Mouse (Mus musculus): ENCODE results near the gene Cnnm1. TPM values are rescaled to one million over a fixed set of nuclear protein-coding genes. Genes with fewer than 3 reads are reported as not detected.

The Cnnm1 gene
- polyA plus RNA-seq (2016; fragmentation: Nextera tagmentation; extraction: Ambion mirVana): 0.13 and 0.20 TPM in 2 replicates

DNA sequence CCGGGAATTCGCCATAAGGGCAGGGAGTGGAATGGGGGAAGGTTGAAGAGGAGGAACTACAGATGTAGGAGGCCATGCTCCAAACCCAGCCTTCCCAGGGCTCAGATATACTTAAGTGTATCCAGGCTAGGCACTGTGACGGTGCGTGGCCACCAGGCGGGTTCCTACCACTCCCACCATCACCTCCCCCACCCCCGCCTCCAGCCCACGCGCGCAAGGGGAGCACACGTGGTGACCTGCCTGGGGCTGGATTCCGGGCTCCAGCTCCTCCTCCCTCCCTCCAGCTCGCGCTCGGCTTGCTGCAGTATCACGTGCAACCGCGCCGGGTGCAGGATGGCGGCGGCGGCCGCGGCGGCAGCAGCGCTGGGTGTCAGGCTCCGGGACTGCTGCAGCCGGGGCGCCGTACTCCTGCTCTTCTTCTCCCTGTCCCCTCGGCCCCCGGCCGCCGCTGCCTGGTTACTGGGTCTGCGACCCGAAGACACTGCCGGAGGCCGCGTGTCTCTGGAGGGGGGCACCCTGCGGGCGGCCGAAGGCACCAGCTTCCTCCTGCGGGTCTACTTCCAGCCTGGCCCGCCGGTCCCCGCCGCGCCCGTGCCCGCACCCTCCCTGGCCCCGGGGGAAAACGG lies at the start of gene Cnnm1:
Cnnm1 (plus strand) TSS at position 325 of the 626 bp plus-strand sequence.
- H3K36me3 ChIP-seq: 0 out of 2 replicates have a peak, but pooled peaks cover 2% of the 10 kb centered on the region
- peak within 1 kb of the TSS; percentile 75 for H3K27ac ChIP-seq
- H3K27me3 ChIP-seq (ENCODE audit: low read depth, poor library complexity, severe bottlenecking): peaks cover 53% of the 10 kb centered on the region
- H3K9me3 ChIP-seq (replicated peaks): no peaks in the 10 kb centered on the region
- 0% methylated on average over 51 of the region's 51 CpGs for WGBS
- H3K4me1 ChIP-seq: peaks cover 22% of the 10 kb centered on the region
- peak within 1 kb of the TSS; percentile 70 for H3K4me3 ChIP-seq
- peak; percentile 84 for DNase-seq (ENCODE audit: low spot score)

DNA sequence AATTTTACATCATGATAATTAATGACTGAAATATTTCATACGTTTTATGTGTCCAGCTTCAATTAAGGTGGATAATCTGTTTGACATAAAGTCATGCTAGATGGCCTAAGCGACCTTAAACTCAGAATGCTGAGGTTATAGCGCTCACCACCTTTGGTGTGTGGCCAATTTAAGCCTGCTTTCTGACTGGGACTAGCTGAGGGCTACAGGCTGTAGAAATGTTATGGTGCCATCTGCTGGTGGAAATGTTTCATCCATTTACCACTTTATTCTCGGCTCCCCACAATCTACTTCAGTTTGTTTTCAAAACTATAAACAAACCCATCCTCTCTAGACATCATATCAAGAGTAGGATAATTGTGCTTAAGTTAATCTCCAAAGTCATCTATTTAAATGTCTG lies 43.9 kb upstream of the Cnnm1 start:
- Histone ChIP-seq H3K4me1 (no peaks in the 10 kb centered on the region), H3K9me3 (replicated peaks) (no peaks in the 10 kb centered on the region), H3K4me3 (no peak overlapping the region), H3K27me3 (ENCODE audit: low read depth, poor library complexity, severe bottlenecking) (no peaks in the 10 kb centered on the region), H3K36me3 (no peaks in the 10 kb centered on the region), H3K27ac (no peak overlapping the region)
- 5% methylated on average over 4 of the region's 4 CpGs for WGBS
- DNase-seq (ENCODE audit: low spot score): peak; percentile 39

DNA sequence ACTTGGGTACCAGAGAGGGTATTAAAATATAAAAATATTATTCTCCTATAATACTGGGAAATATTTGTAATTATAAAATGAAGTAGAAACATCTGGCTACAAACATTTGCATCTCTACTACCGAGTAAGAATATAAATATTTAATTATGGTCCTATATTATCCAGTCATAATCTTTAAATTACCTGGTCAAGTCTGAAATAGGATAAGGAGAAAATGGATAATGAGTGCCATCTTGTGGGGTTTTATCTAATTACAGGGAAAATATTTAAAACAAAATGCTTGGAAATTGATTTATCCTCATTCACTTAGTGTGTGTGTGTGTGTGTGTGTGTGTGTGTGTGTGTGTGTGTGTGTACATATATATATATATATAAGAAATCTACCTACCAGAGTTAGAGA lies 33.1 kb upstream of the Cnnm1 start:
- Histone ChIP-seq H3K36me3 (no peaks in the 10 kb centered on the region), H3K27me3 (ENCODE audit: low read depth, poor library complexity, severe bottlenecking) (no peaks in the 10 kb centered on the region), H3K27ac (no peak overlapping the region), H3K4me1 (no peaks in the 10 kb centered on the region), H3K4me3 (no peak overlapping the region), H3K9me3 (replicated peaks) (no peaks in the 10 kb centered on the region)
- no peak for DNase-seq (ENCODE audit: low spot score)
- WGBS: 37% methylated on average over 1 of the region's 1 CpGs

DNA sequence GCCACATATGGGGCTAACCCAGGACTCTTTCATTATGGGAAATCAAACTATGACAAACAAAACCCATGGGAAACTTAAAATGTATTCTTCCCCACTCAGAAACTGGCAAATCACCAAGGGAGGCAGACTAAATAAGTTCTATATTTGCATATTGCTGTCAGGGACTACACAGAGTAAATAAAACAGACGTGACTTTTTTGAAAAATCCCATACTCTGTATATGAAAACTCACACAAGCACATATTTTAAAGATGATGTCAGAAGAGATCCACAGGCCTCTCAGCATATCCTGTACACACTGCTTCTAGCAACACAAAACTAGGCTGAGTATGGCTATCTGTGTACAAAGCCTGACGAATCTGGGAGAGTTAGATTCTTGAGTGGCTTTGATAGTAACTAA lies 24.7 kb upstream of the Cnnm1 start:
- no peaks in the 10 kb centered on the region for H3K36me3 ChIP-seq
- no peaks in the 10 kb centered on the region for H3K4me1 ChIP-seq
- H3K27ac ChIP-seq: no peak overlapping the region
- H3K9me3 ChIP-seq (replicated peaks): no peaks in the 10 kb centered on the region
- H3K4me3 ChIP-seq: no peak overlapping the region
- 81% methylated on average over 2 of the region's 2 CpGs for WGBS
- H3K27me3 ChIP-seq (ENCODE audit: low read depth, poor library complexity, severe bottlenecking): no peaks in the 10 kb centered on the region
- DNase-seq (ENCODE audit: low spot score): no peak

DNA sequence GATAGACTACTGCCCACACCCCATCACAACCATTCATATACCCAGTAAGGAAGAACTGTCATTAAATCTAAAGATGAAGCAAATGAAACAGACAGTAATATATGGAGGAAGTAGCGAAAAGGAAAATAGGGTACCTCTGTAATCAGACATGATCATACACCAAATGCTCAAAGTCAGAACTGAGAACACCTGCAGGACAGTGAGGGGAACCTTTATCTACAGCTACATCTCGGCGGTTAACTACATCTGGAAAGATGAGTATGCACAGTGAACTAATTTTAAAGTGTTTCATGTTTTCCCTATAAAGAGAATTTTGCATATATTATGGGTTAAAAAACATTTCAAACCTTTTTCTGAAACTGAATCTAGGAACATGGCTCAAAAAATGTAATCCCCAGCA lies 19.7 kb upstream of the Cnnm1 start:
- Histone ChIP-seq H3K4me1 (no peaks in the 10 kb centered on the region), H3K27ac (no peak overlapping the region)

DNA sequence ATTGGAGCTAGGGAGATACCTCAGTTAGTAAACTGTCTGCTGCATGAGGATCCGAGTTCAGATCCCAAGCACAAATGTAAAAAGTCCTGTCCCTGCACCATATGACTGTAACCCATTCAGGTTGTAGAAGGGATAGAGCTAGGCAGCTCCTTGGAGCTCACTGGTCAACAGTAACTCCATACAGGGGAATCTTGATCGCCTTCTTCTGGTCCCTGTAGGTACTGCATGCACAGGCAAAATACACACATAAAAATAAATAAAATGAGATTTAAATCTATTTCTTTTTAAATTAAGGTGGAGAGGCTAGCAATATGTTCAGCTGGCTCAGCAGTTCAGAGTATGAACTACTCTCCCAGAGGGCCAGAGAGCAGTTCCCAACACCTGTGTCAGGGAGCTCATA lies 16.2 kb upstream of the Cnnm1 start:
- Histone ChIP-seq H3K4me3 (no peak overlapping the region), H3K27ac (no peak overlapping the region), H3K9me3 (replicated peaks) (no peaks in the 10 kb centered on the region), H3K36me3 (no peaks in the 10 kb centered on the region), H3K27me3 (ENCODE audit: low read depth, poor library complexity, severe bottlenecking) (0 out of 2 replicates have a peak, but pooled peaks cover 4% of the 10 kb centered on the region), H3K4me1 (no peaks in the 10 kb centered on the region)
- DNase-seq (ENCODE audit: low spot score): no peak
- 74% methylated on average over 2 of the region's 2 CpGs for WGBS

More for the DNA sequence above, 19.7 kb upstream of the Cnnm1 start:
- WGBS: 88% methylated on average over 3 of the region's 3 CpGs
- DNase-seq (ENCODE audit: low spot score): no peak
- H3K27me3 ChIP-seq (ENCODE audit: low read depth, poor library complexity, severe bottlenecking): no peaks in the 10 kb centered on the region
- H3K9me3 ChIP-seq (replicated peaks): no peaks in the 10 kb centered on the region
- no peak overlapping the region for H3K4me3 ChIP-seq
- H3K36me3 ChIP-seq: no peaks in the 10 kb centered on the region

DNA sequence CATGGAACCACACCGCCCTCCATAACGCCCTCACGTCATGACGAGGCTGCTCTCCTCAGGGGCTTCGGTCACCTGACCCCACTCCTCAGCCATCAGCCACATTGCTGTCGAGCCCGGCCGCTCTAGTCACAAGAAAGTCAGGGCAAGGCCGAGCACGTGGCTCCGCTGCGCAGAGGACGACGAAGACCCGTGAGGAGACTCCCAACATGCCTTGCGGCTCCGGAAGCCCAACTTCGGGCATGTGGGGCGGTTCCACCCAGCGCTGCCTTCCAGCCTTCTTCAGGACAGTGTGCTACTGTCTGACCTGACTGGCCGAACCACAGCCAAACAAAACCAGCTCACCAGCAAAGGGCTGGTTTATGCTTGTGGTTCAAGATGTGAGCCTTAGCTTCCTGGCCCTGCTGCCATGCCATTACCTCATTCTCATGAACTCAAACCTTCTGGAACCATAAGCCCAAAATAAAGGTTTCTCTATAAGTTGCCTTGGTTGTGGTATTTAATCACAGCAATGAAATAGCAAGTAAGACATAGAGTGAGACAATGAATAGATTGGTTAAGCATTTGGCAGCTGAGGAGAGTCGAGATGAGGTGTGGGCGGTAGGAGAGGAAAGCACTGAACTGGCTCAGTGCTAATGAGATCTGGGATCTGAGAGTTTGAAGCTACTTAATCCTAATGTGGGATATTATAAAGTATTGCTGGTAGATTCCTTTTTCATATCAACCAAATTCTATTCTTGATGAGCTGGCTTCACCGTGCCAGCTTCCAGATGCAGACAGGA lies 12.6 kb upstream of the Cnnm1 start:
- H3K4me1 ChIP-seq: no peaks in the 10 kb centered on the region
- no peaks in the 10 kb centered on the region for H3K9me3 ChIP-seq (replicated peaks)
- no peak overlapping the region for H3K4me3 ChIP-seq
- H3K36me3 ChIP-seq: no peaks in the 10 kb centered on the region
- 0 out of 2 replicates have a peak, but pooled peaks cover 4% of the 10 kb centered on the region for H3K27me3 ChIP-seq (ENCODE audit: low read depth, poor library complexity, severe bottlenecking)
- H3K27ac ChIP-seq: no peak overlapping the region
- WGBS: 90% methylated on average over 24 of the region's 24 CpGs
- DNase-seq (ENCODE audit: low spot score): no peak

DNA sequence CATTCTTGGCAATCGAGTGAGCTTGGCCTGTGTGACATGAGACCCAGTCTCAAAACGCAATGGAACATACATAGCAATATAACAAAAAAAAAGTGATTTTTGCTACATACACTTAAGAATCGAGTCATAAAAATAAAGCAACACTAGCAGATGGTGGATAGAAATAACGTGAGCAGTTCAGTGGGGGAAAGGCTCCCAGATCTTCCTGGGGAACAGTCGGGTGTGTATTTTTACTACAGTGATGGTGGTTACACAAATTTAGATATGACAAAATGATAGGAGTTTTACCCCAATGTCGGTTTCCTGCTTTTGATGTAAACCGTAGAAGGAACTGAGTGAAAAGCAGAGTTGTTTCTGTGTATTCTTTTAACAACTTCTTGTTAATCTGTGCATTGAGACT lies 990 bp upstream of the Cnnm1 start:
- DNase-seq (ENCODE audit: low spot score): no peak
- no peaks in the 10 kb centered on the region for H3K9me3 ChIP-seq (replicated peaks)
- no peak overlapping the region for H3K27ac ChIP-seq
- WGBS: 90% methylated on average over 7 of the region's 7 CpGs
- peaks cover 53% of the 10 kb centered on the region for H3K27me3 ChIP-seq (ENCODE audit: low read depth, poor library complexity, severe bottlenecking)
- H3K36me3 ChIP-seq: 0 out of 2 replicates have a peak, but pooled peaks cover 2% of the 10 kb centered on the region
- no peak overlapping the region for H3K4me3 ChIP-seq
- peaks cover 22% of the 10 kb centered on the region for H3K4me1 ChIP-seq

DNA sequence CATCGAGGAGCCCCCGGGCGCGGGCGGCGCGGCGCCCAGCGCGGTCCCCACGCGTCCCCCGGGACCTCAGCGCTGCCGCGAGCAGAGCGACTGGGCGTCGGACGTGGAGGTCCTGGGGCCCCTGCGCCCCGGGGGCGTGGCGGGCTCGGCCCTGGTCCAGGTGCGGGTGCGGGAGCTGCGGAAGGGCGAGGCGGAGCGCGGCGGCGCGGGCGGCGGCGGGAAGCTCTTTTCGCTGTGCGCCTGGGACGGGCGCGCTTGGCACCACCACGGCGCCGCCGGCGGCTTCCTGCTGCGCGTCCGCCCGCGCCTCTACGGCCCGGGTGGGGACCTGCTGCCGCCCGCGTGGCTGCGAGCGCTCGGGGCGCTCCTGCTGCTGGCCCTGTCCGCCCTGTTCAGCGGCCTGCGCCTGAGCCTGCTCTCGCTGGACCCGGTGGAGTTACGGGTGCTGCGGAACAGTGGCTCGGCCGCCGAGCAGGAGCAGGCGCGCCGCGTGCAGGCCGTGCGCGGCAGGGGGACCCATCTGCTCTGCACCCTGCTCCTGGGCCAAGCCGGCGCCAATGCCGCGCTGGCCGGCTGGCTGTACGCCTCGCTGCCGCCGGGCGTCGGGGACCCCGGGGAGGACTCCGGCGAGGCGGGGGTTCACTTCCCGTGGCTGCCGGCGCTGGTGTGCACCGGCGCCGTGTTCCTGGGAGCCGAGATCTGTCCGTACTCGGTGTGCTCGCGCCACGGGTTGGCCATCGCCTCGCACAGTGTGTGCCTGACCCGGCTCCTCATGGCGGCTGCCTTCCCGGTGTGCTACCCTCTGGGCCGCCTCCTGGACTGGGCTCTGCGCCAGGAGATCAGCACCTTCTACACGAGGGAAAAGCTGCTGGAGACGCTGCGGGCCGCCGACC lies 778 bp downstream of the Cnnm1 start:
- no peaks in the 10 kb centered on the region for H3K9me3 ChIP-seq (replicated peaks)
- H3K4me3 ChIP-seq: peak overlapping the region; percentile 70
- H3K27me3 ChIP-seq (ENCODE audit: low read depth, poor library complexity, severe bottlenecking): peaks cover 53% of the 10 kb centered on the region
- peak; percentile 66 for DNase-seq (ENCODE audit: low spot score)
- peak overlapping the region; percentile 75 for H3K27ac ChIP-seq
- H3K4me1 ChIP-seq: peaks cover 22% of the 10 kb centered on the region
- 0 out of 2 replicates have a peak, but pooled peaks cover 2% of the 10 kb centered on the region for H3K36me3 ChIP-seq
- WGBS: under 1% methylated on average over 116 of the region's 118 CpGs

DNA sequence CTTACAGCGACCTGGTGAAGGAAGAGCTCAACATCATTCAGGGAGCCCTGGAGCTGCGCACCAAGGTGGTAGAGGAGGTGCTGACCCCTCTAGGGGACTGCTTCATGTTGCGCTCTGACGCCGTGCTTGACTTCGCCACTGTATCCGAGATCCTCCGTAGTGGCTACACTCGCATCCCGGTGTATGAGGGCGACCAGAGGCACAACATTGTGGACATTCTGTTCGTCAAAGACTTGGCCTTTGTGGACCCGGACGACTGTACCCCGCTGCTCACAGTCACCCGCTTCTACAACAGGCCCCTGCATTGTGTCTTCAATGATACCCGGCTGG lies 1.4 kb downstream of the Cnnm1 start:
- Histone ChIP-seq H3K4me3 (peak overlapping the region; percentile 70), H3K36me3 (0 out of 2 replicates have a peak, but pooled peaks cover 2% of the 10 kb centered on the region), H3K4me1 (peaks cover 22% of the 10 kb centered on the region), H3K9me3 (replicated peaks) (no peaks in the 10 kb centered on the region), H3K27me3 (ENCODE audit: low read depth, poor library complexity, severe bottlenecking) (peaks cover 53% of the 10 kb centered on the region), H3K27ac (peak overlapping the region; percentile 75; the same call in 1 of the 2 replicates)
- no peak for DNase-seq (ENCODE audit: low spot score)
- WGBS: 12% methylated on average over 17 of the region's 17 CpGs

DNA sequence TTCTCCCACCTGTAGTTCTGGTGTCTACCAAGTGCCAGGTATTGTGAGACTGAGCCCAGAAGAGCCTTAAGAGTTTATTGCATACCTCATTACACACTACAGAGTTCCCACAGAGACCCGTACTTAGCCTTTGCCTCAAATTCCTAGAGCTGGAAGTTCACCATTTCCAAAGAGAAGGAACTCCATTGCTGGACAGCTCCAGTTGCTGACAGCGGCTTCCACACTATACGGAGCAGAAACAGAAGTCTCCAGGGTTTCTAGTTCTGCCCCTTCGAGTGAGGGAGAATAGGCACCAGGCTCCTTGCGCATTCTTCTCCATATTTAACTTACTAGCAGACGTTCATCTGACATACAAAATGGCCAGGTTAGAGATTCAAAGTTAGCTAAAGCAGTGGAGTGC lies 2.0 kb downstream of the Cnnm1 start:
- DNase-seq (ENCODE audit: low spot score): peak; percentile 37
- H3K4me1 ChIP-seq: peaks cover 22% of the 10 kb centered on the region
- H3K9me3 ChIP-seq (replicated peaks): no peaks in the 10 kb centered on the region
- no peak overlapping the region for H3K4me3 ChIP-seq
- no peak overlapping the region for H3K27ac ChIP-seq
- 0 out of 2 replicates have a peak, but pooled peaks cover 2% of the 10 kb centered on the region for H3K36me3 ChIP-seq
- peaks cover 53% of the 10 kb centered on the region for H3K27me3 ChIP-seq (ENCODE audit: low read depth, poor library complexity, severe bottlenecking)
- 48% methylated on average over 6 of the region's 6 CpGs for WGBS

DNA sequence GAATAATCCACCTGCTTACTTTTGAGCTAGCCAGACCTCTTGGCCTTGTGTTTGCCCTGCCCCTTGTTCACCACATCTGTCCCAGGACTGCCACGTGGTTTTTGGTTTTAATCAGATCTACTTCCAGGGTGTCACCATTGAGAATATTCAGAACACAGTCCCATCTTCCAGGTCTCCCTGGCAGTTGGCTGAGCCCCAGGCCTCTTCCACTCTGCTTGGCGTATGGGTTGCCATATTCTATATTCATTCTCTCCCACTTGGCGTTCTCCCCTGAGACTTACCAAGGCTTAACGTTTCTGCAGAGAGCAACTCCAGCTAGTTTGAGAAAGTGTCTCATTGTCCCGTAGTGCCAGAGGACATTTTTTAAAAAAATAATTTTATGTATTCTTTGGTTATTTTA lies 2.7 kb downstream of the Cnnm1 start:
- Histone ChIP-seq H3K27me3 (ENCODE audit: low read depth, poor library complexity, severe bottlenecking) (peaks cover 53% of the 10 kb centered on the region), H3K36me3 (0 out of 2 replicates have a peak, but pooled peaks cover 2% of the 10 kb centered on the region), H3K4me3 (no peak overlapping the region), H3K27ac (no peak overlapping the region), H3K4me1 (peaks cover 22% of the 10 kb centered on the region), H3K9me3 (replicated peaks) (no peaks in the 10 kb centered on the region)
- WGBS: 90% methylated on average over 5 of the region's 5 CpGs
- DNase-seq (ENCODE audit: low spot score): no peak

Measured in limb, embryonic 10.5 days (tissue).